Mouse (Mus musculus): Measurements from ENCODE around the gene Slc35e3.

- TF ChIP-seq GATA1 (IDR thresholded peaks at IDR 0.05; ENCODE audit: low read length) (no peak), TAL1 (IDR thresholded peaks at IDR 0.05; ENCODE audit: low read length) (no peak)
Measured at GRCm38 (mm10) chr10:117766896-117767160, 20.7 kb upstream of the Slc35e3 start.
